Mouse (Mus musculus): ENCODE measurements around the gene Coq4. TPM values are rescaled to one million over a fixed set of nuclear protein-coding genes. Genes with fewer than 3 reads are reported as not detected.
"Not testable (repeated sequence)": the region's sequence is repeated elsewhere in the genome, so short reads cannot be mapped to it uniquely, and the experiment has no call there.

The Coq4 gene
- 2.2 TPM in 1 of 2 replicates, not detected in the other for total RNA-seq (2015; ENCODE audit: low replicate concordance)
- 2.6 and 6.1 TPM in 2 replicates for total RNA-seq (2017; ENCODE audit: low replicate concordance)

DNA sequence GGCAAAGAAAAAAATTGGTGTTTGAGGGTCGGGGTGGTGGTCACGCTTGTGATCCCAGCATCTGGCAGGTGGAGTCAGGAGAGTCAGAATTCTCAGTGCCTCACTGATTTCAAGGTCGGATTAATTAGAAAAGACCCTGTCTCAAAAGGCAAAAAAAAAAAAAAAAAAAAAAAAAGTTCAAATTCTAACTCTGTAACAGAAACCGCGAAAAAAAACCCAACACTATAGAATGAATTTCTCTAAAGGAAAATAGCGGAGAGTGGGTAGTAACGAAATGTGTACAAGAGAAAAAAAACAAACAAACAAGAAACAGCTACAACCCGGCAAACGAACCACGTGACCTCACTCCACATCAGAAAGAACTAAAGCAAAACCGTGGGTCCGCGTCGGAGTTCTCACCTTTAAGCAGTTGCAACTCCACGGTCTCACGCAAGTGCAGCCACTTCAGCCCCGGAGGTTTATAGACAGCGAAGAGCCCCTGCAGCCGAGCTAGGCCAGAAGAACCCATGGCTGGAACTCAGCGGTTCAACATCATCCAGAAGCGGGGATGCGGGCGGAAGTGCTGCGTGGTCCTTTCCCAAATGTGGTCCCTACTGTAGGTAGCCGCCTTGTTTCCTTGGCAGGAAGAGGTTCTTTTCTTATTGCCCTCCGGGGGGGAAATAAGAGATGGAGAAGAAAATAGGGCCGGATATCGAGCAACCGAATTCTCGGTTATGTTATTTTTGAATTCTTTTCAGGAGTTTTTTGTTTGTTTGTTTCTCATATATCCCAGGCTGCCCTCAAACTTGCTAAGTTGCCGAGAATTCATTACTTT is at the start of gene Coq4:
Gene Coq4, plus strand, starts transcription at position 390 of the 814 bp plus-strand sequence.
- peak; percentile 87 for ATAC-seq (replicated peaks; ENCODE audit: low FRiP score, poor library complexity, severe bottlenecking)

DNA sequence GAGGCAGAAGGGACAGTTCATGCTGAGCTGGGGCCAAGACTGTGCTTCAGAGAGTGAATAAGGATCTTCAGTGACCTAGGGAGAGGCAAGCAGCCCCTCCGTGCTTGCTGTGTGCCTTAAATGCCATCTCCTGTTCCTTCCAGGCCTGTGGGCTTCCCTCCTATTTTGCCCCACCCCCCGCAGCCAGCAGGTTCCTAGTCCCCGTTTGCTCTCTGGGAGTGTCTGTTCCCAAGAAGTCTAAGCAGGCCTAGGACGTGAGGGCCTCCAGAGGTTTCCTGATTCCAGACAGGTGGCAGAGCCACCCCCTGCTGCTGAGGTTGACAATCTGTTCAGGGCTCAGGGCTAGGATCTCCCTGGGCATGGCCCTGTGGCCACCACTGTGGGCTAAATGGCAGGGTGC is 48.5 kb upstream of the Coq4 start:
- no peak for ATAC-seq (replicated peaks; ENCODE audit: low FRiP score, poor library complexity, severe bottlenecking)

DNA sequence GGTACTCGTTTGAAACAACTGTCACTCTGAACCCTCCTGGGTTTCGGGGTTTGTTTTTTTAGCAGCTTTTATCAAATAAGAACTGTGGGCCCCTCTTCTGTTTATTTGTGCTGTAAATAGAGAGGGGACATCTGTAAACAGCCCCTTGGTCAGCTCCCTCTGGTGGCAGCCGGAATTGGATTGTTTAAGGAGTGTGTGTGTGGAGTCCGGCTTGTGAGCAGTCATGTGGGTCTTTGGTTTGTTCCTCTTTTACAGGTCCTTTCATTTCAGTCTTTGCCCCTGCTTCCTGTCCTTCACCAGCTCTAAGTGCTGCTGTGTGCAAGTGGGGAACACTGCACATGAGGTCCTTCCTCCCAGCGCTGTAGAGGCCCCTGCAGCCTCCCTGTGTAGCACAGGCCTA is 47.9 kb upstream of the Coq4 start:
- no peak for ATAC-seq (replicated peaks; ENCODE audit: low FRiP score, poor library complexity, severe bottlenecking)

DNA sequence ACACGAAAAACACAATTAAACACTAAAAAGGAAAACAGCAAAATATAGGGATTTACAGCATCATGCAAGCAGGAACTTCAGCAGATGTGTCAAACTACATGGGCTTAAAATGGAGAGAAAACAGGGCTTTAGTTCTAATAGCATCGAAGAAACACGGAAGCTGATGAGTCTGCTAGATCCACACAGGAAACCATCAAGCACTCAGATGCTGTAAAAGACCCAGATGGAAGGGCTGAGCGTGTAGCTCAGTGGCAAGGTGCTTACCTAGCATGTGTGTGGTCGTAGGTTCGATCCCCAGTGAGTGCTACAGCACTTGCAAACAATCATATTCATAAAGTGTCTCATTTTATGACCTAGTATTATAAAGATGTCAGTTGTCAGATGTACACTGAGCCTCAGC is 46.1 kb upstream of the Coq4 start:
- ATAC-seq (replicated peaks; ENCODE audit: low FRiP score, poor library complexity, severe bottlenecking) = no peak

DNA sequence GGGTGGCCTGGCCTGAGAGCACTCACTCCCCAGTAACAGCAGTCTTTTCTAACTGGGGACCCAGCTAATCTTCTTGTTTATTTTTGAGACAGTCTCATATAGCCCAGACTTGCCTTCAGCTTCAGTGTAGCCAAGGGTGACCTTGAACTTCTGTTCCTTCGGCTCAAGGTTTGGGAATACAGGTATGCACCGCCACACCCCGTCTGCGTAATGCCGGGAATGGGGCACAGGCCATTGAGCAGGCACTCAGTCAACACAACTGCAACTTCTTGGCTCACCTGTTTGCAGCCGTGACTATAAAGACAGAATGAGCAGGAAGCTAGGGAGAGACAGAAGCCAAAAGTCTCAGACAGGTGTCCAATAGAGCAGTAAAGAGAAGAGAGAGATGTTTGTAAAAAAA is 43.0 kb upstream of the Coq4 start:
- no peak for ATAC-seq (replicated peaks; ENCODE audit: low FRiP score, poor library complexity, severe bottlenecking)

DNA sequence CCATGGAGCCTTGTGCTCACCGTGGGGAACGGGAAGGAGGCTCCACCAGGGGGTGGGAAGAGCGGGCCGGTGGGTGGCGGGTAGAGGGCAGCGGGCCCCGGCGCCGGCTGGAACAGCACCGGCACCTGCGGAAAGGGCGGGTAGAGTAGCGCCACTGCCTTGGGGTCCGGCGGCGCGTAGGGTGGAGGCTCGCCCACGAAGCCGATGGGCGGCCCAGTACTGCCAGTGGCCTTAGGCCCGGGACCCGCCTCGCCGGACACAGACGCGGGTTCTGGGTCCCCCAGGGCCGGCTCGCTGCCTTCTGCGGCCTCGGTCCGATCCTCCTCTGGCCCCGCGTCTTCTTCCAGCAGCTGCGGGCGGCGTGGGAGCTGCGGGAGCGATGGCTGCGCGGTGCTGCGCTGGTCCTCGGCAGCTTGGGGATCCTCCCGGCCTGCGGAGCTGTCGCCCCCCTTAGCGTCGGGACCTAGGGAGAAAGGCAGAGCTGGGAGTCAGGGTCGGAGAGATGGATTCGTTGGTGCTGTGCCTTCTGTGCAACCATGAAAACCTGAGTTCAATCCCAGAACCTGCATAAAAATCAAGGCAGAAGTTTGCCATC is 40.0 kb upstream of the Coq4 start:
- no peak for ATAC-seq (replicated peaks; ENCODE audit: low FRiP score, poor library complexity, severe bottlenecking)

DNA sequence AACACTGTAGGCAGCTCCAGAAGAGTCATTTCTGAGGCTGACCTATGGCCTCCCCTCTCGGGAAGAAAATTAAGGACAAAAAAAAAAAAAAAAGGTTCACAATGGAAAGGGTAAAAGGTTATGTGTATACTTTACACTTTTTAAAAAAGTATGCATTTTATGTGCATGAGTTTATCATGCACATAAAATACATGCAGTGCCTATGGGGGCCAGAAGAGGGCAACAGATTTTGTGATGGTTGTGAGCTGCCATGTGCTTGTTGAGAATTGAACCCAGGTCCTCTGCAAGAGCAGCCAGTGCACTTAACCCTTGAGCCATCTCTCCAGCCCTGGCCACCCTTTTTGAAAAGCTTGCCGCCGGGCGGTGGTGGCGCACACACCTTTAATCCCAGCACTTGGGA is 39.4 kb upstream of the Coq4 start:
- ATAC-seq (replicated peaks; ENCODE audit: low FRiP score, poor library complexity, severe bottlenecking) = no peak

DNA sequence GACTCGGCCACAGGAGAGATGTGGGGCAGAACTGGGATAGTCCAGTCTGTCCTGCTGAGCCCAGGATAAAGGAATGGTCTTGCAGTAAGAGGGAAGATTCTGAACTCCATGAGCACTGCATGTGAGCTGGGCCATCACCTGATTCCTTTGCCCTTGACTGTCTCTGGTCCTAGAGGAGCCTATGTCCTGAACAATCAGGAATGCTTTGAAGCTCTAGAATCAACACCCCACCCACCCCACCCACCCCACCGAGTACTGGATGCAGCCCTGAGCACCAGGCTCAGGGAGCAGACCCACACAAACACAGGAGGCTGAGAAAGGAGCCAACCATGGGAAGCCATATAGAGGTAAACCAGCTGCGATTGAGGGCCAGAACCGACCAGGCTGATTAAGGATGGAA is 38.8 kb upstream of the Coq4 start:
- ATAC-seq (replicated peaks; ENCODE audit: low FRiP score, poor library complexity, severe bottlenecking) = no peak

DNA sequence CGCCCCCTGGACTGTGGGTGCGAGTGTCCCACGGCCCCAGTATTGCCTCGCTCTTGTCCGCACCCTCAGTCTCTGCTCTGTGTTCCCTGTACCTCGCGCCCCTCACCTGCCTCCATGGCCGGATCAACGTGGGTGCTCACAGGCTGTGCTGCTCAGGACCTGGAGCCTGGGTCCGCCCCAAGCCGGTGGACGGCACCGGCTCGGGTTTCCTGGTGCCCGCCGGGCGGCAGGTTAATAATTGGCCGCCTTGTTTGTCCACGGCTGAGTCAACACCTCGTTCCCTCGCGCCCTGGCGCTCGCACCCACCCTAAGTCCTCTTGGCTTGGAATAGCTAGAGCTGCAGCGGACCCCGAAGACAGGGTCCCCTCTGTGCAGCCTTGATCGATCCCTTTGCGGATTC is 35.8 kb upstream of the Coq4 start, which contains the start of gene Gm13420:
Gene Gm13420, minus strand, starts transcription at position 189 of the 400 bp plus-strand sequence.
- ATAC-seq (replicated peaks; ENCODE audit: low FRiP score, poor library complexity, severe bottlenecking) = peak; percentile 36; the same call in 1 of the 2 replicates

DNA sequence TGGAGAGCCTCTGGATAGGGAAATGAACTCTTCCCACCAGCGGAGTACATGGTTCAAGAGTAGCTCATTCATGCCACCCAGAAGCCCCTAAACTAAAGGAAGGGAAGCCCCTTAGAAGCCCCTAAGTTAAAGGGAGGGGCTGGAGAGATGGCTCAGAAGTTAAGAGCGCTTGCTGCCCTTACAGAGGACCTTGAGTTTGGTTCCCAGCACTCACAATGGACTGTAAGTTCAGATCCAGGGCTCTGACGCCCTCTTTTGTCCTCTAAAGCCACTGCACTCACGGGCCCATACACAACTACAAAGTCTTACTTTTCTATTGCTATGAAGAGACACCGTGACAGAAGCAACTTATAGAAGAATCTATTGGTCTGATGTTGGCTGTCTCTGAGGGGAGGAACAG is 34.9 kb upstream of the Coq4 start:
- no peak for ATAC-seq (replicated peaks; ENCODE audit: low FRiP score, poor library complexity, severe bottlenecking)

DNA sequence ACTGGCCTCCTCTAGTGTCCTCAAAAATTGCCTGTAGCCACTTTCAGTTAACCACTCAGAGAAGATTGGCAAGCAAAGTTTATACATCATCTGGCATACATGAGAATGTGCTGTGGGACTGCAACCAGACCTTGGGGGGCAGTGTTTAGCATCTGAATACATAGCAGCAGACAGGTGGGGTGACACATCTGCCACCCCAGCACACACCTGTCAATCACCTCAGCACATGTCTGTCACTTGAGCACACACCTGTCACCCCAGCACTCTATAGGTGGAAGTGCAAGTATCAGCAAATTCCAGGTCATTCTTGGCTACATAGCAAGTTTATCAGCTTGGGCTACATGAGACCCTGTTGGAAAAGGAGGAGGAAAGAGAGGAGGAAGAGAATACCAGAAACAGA is 31.6 kb upstream of the Coq4 start:
- no peak for ATAC-seq (replicated peaks; ENCODE audit: low FRiP score, poor library complexity, severe bottlenecking)

DNA sequence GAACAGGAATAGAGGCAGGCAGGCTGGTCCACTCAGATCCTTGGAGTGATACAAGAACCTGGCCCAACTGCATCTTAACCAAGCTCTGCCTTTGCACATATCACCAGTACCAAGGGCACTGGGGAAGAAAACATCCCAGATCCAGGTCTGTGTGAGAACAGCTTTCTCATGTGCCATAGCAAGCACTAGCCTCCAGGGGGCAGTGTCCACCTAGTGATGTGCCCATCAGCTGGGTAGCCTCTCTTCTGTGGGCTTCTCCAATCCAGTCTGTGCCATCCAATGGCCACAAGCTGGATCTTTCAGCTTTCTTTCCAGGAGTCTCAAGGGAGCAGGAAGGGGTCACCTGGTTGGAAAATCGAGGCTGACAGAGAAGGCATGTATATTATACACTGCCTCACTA is 22.5 kb upstream of the Coq4 start:
- peak; percentile 81 for ATAC-seq (replicated peaks; ENCODE audit: low FRiP score, poor library complexity, severe bottlenecking)

DNA sequence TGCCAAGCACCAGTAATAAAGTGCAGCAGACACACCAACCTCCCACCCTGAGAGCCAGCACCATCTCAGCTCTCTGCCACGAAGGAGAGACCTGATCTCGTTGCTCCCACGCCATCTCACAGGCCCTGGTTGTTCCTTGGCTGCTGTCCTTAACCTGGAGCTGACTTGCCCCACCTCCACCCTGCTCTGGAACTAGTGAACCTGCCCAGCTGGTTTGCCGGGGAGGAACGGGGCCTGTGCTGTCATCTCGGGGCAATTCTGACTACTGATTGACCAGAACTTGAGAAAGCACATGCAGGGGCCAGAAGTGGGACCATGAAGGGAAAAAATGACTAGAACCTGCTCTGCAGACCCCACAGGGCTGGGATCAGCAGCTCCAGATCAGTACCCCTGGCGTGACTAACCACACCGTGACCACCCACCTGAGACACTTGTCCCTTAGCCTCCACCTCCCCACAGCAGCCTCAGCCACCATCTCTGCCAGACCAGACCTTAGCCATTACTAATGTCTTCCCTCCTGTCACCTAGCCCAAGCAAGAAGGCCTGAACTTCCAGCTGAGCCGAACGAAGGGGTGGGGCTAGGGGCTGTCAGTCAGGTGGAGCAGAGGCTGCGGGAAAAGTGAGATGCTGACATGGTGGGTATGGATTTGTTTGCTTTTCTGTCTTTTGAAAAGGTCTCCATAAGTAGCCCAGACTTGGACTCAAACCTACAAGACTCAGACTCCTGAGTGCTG is 19.1 kb upstream of the Coq4 start:
- ATAC-seq (replicated peaks; ENCODE audit: low FRiP score, poor library complexity, severe bottlenecking) = no peak

DNA sequence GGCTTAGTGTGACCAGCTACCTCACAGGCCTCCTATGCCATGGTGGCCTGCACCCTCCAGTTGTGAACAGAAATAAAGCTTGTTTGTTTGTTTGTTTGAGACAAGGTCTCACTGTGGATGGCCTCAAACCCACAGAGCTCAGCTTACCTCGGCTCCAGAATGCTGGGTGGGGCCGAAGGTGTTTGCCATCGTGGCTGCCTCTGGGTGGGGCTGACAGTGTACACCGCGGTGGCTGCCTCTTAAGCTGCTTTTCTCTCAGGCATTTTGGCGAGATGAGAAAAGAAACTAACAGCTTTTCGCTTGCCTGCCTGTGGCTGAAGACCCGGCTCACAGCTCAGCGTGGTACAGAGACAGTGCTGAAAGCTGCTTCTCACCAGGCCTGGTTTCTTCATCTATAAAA is 18.4 kb upstream of the Coq4 start:
- no peak for ATAC-seq (replicated peaks; ENCODE audit: low FRiP score, poor library complexity, severe bottlenecking)

DNA sequence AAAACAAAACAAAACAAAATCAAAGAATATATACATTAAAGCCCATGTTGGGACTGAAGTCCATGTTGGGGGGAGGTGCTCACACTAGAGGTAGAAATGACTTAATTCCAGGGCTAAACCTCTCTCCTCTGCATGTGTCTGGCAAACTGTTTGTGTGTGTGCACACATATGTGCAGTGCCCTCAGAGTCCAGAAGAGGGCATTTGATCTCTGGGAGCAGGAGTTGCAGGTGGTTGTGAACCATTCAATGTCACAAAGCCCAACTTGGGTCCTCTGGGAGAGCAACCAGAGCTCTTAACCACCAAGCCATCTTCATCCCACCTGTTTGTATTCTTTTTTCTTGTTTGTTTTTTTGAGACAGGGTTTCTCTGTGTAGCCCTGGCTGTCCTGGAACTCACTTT is 17.1 kb upstream of the Coq4 start:
- ATAC-seq (replicated peaks; ENCODE audit: low FRiP score, poor library complexity, severe bottlenecking) = no peak

DNA sequence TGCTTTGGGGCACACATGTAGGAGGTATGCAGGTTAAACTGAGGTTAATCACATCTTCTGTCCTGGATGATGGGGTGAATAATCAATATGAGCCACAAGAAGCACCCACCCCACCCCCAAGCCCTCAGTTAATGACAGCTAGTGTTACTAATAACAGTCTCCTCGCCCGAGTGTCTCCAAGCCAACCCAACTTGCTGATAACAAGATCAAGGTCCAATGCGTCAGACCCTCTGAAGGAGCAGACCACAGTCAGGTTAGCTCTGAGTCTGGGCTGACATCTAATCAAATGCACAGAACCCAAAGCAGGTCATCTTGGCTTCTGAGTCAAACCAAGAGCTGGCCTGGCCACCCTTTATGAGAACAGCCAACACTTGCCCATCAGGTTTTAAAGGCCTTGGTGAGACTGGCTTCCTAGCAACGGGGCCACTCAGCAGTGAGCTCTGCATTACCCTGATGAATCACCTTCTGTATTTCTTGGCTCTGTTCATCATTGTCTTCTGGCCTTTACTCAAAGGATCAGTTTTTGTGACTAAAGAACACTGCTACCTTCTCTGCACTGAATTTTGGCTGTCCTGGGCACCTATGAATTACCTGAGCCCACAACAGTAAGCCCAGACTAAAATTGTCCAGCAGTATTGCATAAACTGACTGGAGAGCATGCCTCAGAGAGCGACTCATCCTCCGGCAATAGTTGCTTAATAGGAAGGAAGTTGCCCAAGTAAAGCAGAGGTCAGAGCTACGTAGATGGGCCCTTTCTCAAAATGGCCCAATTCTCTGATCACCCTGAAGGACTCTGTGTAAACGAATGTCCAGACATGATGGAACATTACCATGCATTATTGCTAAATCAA is 15.5 kb upstream of the Coq4 start:
- no peak for ATAC-seq (replicated peaks; ENCODE audit: low FRiP score, poor library complexity, severe bottlenecking)

DNA sequence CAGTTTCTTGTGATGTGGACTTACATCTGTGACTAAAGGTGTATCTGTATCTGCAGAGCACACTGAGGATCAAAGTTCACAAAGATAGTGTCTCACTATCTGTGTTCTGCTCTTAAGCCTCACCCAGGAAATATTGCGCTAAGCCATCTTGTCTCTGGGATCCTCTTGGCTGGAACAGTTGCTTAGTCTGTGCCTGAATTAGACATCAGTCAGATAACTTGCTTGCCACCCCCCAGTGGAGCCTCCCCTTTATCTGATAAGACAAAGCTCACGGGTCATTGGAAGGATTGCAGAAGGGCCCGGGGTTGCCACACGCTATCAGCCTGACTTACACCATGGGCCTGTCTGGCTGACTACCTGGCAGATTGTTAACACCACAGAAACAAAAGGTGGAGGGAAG is 14.0 kb upstream of the Coq4 start:
- no peak for ATAC-seq (replicated peaks; ENCODE audit: low FRiP score, poor library complexity, severe bottlenecking)

DNA sequence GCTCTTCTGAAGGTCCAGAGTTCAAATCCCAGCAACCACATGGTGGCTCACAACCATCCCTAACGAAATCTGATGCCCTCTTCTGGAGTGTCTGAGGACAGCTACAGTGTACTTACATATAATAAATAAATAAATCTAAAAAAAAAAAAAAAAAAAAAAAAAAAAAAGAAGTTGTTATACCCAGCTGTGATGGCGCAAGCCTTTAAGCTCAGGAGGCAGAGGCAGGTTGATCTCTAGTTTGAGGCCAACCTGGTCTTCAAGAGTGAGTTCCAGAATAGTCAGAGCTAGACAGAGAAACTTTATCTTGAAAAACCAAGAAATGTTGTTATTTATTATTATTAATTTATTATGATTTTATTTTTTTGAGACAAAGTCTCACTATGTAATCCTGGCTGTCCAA is 6.0 kb upstream of the Coq4 start:
- ATAC-seq (replicated peaks; ENCODE audit: low FRiP score, poor library complexity, severe bottlenecking) = not testable (repeated sequence)

DNA sequence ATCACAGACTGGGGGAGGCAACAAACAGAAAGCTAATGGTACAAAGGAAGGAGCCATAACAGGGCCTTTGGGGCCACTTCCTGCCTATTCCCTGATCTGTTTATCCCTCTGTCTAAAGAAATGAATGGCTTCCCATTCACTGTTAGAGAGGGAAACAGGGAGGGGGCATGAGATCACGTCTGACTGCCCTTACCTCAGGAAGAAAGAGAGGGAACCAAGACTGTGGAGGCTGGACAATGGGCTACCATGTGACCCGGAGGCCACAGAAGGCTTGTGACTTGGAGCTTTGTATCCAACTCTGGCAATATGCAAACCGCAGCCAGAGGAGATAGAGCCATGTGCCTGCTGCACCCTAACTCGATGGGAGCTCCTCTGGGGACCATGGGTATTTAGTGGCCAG is 3.0 kb upstream of the Coq4 start:
- ATAC-seq (replicated peaks; ENCODE audit: low FRiP score, poor library complexity, severe bottlenecking) = no peak

Measured in erythroid progenitor cell, adult 5-6 weeks (primary cell).